Mouse (Mus musculus) G1E (cell line): ENCODE results near the gene Rhox12.

Experiments used
- CTCF ChIP-seq: IDR thresholded peaks from 2 replicates; pipeline ENCODE4 v1.5.1; 2012; ENCODE audit warnings: low read depth, low read length, inconsistent platforms, mixed read lengths
- GATA1 ChIP-seq: IDR thresholded peaks from 2 replicates; pipeline ENCODE4 v1.6.1; 2012; ENCODE audit warnings: borderline replicate concordance, low read length, inconsistent platforms, mixed read lengths
- GATA2 ChIP-seq: IDR thresholded peaks from 2 replicates; pipeline ENCODE4 v1.6.1; 2012; ENCODE audit warnings: low read depth, low read length, inconsistent platforms, borderline replicate concordance
- POLR2AphosphoS5 ChIP-seq: IDR thresholded peaks from 2 replicates; pipeline ENCODE4 v1.6.1; 2012; ENCODE audit warnings: low read depth, low read length, inconsistent platforms; ENCODE audit not compliant: insufficient replicate concordance
- TAL1 ChIP-seq: conservative IDR thresholded peaks from 2 replicates; pipeline ENCODE4 v1.6.1; 2012; ENCODE audit warnings: low read depth, low read length, inconsistent platforms, mixed read lengths

DNA sequence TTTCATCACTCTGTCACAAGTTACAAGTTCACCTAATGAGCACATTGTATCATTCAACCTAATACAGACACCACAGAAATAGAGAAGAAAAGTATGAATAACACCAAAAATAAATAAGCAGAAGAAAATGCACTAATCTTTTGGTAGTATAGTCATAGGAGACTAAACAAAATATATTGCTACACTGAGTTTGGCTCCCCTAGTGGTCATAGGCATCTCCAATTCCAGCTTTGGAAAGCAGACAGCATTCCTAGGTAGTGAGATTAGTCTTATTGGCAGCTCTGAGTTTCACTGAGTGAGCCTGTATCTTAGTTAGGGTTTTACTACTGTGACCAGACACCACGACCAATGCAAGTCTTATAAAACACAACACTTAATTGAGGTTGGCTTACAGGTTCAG lies 48.4 kb upstream of the Rhox12 start:
- TF ChIP-seq CTCF (no peak), GATA1 (no peak), TAL1 (no peak), POLR2AphosphoS5 (no peak), GATA2 (no peak)
